8 mouse cellular contexts compared by ENCODE assay signal in the genomic region with DNA sequence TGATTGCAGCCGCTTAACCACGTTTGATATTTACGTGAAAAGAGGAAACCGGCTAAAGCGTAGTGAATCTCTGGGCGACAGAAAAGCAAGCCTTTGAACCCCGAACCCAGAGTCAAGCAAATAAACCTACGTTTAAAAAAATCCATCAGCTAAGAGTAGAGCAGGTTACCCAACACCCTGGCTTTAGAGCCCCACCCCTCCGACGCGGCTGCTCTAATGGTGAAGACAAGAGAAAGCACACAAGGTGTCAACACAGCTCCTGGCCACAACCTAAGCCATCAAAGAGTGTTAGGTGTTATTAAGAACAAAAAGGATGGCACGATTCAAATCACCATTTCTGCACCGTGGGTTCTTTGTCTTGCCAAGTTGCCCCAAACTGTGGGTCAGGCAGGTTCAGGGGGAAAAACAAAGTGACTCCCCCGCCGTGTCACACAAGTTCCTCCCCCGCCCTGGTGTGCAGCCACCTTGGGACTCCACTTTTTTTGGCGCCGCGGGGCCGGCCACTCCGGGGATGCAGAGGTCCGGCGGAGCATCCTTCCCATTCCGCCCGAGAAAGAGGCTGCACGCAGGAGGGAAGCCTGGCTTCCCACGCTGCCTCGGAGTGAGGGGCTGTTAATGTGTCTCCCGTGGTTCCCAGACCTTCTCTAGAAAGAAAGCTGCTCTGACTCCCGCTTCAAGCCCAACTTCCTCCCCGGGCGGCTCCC. TPM values are rescaled to one million over a fixed set of nuclear protein-coding genes. Genes with fewer than 3 reads are reported as not detected.
DNase-seq lines count a peak whose midpoint lies in the region; ATAC-seq and TF ChIP-seq lines count a peak whose summit lies in the region.

No protein-coding gene starts in this region.

- no peak for TF ChIP-seq CTCF in left cerebral cortex, adult 2 months (IDR thresholded peaks at IDR 0.05)
- TF ChIP-seq CTCF in small intestine, adult 2 months (IDR thresholded peaks at IDR 0.05; ENCODE audit: extremely low read depth, insufficient read length, insufficient replicate concordance, low read depth, low read length), result no peak

- no peak for DNase-seq in left cerebral cortex, adult 2 months (ENCODE audit: extremely low spot score in 1 of 2, low spot score in 2 of 2)
- no peak for DNase-seq in left cerebral cortex, adult 8-10 months (ENCODE audit: low spot score in 2 of 2)
- peak; percentile 10 for DNase-seq in Muller cell, postnatal 12 days (ENCODE audit: inconsistent ontology term)
- no peak for DNase-seq in left cerebral cortex, adult 11 months (ENCODE audit: low spot score)

- H3K4me3 ChIP-seq in left cerebral cortex, adult 2 months, result peak overlapping the region; percentile 51
- H3K4me3 ChIP-seq in forebrain, embryonic 12.5 days (replicated peaks), result peak overlapping the region; percentile 72
- peak overlapping the region; percentile 72 for H3K4me3 ChIP-seq in liver, embryonic 12.5 days
- peak overlapping the region; percentile 79 for H3K4me3 ChIP-seq in small intestine, adult 2 months (ENCODE audit: low read depth, low read length)

- intact Hi-C loops in left cerebral cortex, adult 2 months (cut with DNase I), result loop anchor here (5.0 kb wide), 1 partner anchor 170 kb away; the partner anchor contains the start of gene Tgfb1i1

- H3K9me3 ChIP-seq in forebrain, embryonic 12.5 days, result no peaks in the 10 kb centered on the region
- no peaks in the 10 kb centered on the region for H3K9me3 ChIP-seq in liver, embryonic 12.5 days (replicated peaks)

- peak overlapping the region; percentile 66 for H3K9ac ChIP-seq in forebrain, embryonic 12.5 days
- H3K9ac ChIP-seq in liver, embryonic 12.5 days, result peak overlapping the region; percentile 80

- peaks cover 18% of the 10 kb centered on the region for H3K4me1 ChIP-seq in forebrain, embryonic 12.5 days
- H3K4me1 ChIP-seq in liver, embryonic 12.5 days, result peaks cover 65% of the 10 kb centered on the region
- H3K4me1 ChIP-seq in small intestine, adult 2 months (ENCODE audit: control insufficient read depth, insufficient read depth, insufficient read length, low read length), result no peaks in the 10 kb centered on the region

- no peak for TF ChIP-seq POLR2A in small intestine, adult 2 months (IDR thresholded peaks at IDR 0.05; ENCODE audit: low read depth, low read length)

- H3K27ac ChIP-seq in left cerebral cortex, adult 2 months, result no peak overlapping the region; the same call in 1 of the 2 replicates
- H3K27ac ChIP-seq in forebrain, embryonic 12.5 days, result no peak overlapping the region
- peak overlapping the region; percentile 62 for H3K27ac ChIP-seq in liver, embryonic 12.5 days
- no peak overlapping the region for H3K27ac ChIP-seq in small intestine, adult 2 months (ENCODE audit: insufficient read depth, low read depth, low read length)

- peaks cover 73% of the 10 kb centered on the region for H3K27me3 ChIP-seq in forebrain, embryonic 12.5 days
- peaks cover 35% of the 10 kb centered on the region for H3K27me3 ChIP-seq in liver, embryonic 12.5 days (replicated peaks)
- H3K27me3 ChIP-seq in small intestine, adult 2 months (ENCODE audit: control insufficient read depth, insufficient read depth, low read length), result peaks cover 28% of the 10 kb centered on the region

- WGBS in forebrain, embryonic 12.5 days, result 3% methylated on average over 32 of the region's 32 CpGs
- WGBS in liver, embryonic 12.5 days (ENCODE audit: insufficient replicate concordance), result under 1% methylated on average over 32 of the region's 32 CpGs
- 3% methylated on average over 32 of the region's 32 CpGs for WGBS in small intestine, adult 2 months

- H3K36me3 ChIP-seq in forebrain, embryonic 12.5 days (replicated peaks), result no peaks in the 10 kb centered on the region
- no peaks in the 10 kb centered on the region for H3K36me3 ChIP-seq in liver, embryonic 12.5 days
- H3K36me3 ChIP-seq in small intestine, adult 2 months (ENCODE audit: control insufficient read depth, insufficient read depth, low read length), result no peaks in the 10 kb centered on the region

- peak overlapping the region; percentile 90 for H3K4me2 ChIP-seq in forebrain, embryonic 12.5 days
- H3K4me2 ChIP-seq in liver, embryonic 12.5 days, result peak overlapping the region; percentile 99

- ATAC-seq in forebrain, embryonic 12.5 days (ENCODE audit: low FRiP score), result 0 out of 2 replicates have a peak, but pooled peaks have one; percentile 11
- ATAC-seq in liver, embryonic 12.5 days, result peak; percentile 12; the same call in 1 of the 2 replicates
- no peak for ATAC-seq in cerebellum, adult (ENCODE audit: insufficient number of reproducible peaks, low FRiP score, low TSS enrichment)

RNA-seq across cellular contexts. Expression of gene Rgs10, which starts 1.2 kb away (rescaled TPM):
- 10 to 100 TPM; 46.0 to 47.0 TPM for total RNA-seq in left cerebral cortex, adult 2 months (2021)
- 10 to 100 TPM; 50.1 to 65.5 (median 59.0) TPM for total RNA-seq in left cerebral cortex, adult 8-10 months (2022)
- polyA plus RNA-seq in forebrain, embryonic 12.5 days (2016; fragmentation: Nextera tagmentation; extraction: Ambion mirVana), result 7.4 and 8.0 TPM in 2 replicates
- polyA plus RNA-seq in liver, embryonic 12.5 days (2016; fragmentation: Nextera tagmentation; extraction: Ambion mirVana), result 57.7 and 58.1 TPM in 2 replicates
- polyA plus RNA-seq in small intestine, adult 2 months (2012; rRNA removed), result 3.4 and 9.0 TPM in 2 replicates

RNA-seq across cellular contexts. Expression of gene Tial1, which starts 44.1 kb away (rescaled TPM):
- 100 to 1,000 TPM; 106 to 109 TPM for total RNA-seq in left cerebral cortex, adult 2 months (2021)
- 100 to 1,000 TPM in 1 of 4 experiments, 10 to 100 TPM in 3; 95.4 to 105 (median 96.3) TPM for total RNA-seq in left cerebral cortex, adult 8-10 months (2022)
- 39.5 and 39.9 TPM in 2 replicates for polyA plus RNA-seq in forebrain, embryonic 12.5 days (2016; fragmentation: Nextera tagmentation; extraction: Ambion mirVana)
- polyA plus RNA-seq in liver, embryonic 12.5 days (2016; fragmentation: Nextera tagmentation; extraction: Ambion mirVana), result 17.9 and 18.2 TPM in 2 replicates
- polyA plus RNA-seq in small intestine, adult 2 months (2012; rRNA removed), result 9.5 and 11.6 TPM in 2 replicates
